Mouse (Mus musculus) thymus, postnatal 14 days (tissue): ENCODE data around the gene Hvcn1.
"Not testable (repeated sequence)": the region's sequence is repeated elsewhere in the genome, so short reads cannot be mapped to it uniquely, and the experiment has no call there.

Source experiments
- DNase-seq: peaks from one replicate; pipeline ENCODE4 v3.0.0; 2021

The Hvcn1 gene

GRCm38 (mm10) chr5:122206475-122206874 is at the start of gene Hvcn1:
TSS of gene Hvcn1 (plus strand) at chr5:122206804.
- no peak for DNase-seq

- peak; percentile 94 for DNase-seq
These were observed 48.7 kb upstream of the Hvcn1 start, which contains the start of gene Ppp1cc for GRCm38 (mm10) chr5:122157827-122158381. TSS of gene Ppp1cc (plus strand) at chr5:122158278.

- DNase-seq: peak; percentile 54
These were observed 47.8 kb upstream of the Hvcn1 start for GRCm38 (mm10) chr5:122158557-122159515.

- DNase-seq: no peak
These were observed 43.4 kb upstream of the Hvcn1 start for GRCm38 (mm10) chr5:122163194-122163593.

GRCm38 (mm10) chr5:122164011-122164410 is 42.6 kb upstream of the Hvcn1 start:
- DNase-seq: no peak

GRCm38 (mm10) chr5:122165233-122165915 is 41.2 kb upstream of the Hvcn1 start:
- no peak for DNase-seq

GRCm38 (mm10) chr5:122166636-122167161 is 39.9 kb upstream of the Hvcn1 start:
- DNase-seq: peak; percentile 27

- no peak for DNase-seq
These were observed 38.1 kb upstream of the Hvcn1 start for GRCm38 (mm10) chr5:122168344-122169069.

GRCm38 (mm10) chr5:122171058-122171457 is 35.5 kb upstream of the Hvcn1 start:
- DNase-seq: no peak

- no peak for DNase-seq
These were observed 31.2 kb upstream of the Hvcn1 start for GRCm38 (mm10) chr5:122175402-122175801.

GRCm38 (mm10) chr5:122175961-122176360 is 30.6 kb upstream of the Hvcn1 start:
- DNase-seq: no peak

GRCm38 (mm10) chr5:122176398-122176797 is 30.2 kb upstream of the Hvcn1 start:
- peak; percentile 81 for DNase-seq

GRCm38 (mm10) chr5:122179665-122180064 is 26.9 kb upstream of the Hvcn1 start:
- no peak for DNase-seq

GRCm38 (mm10) chr5:122184283-122184806 is 22.3 kb upstream of the Hvcn1 start:
- DNase-seq: peak; percentile 74

- DNase-seq: not testable (repeated sequence)
These were observed 21.7 kb upstream of the Hvcn1 start for GRCm38 (mm10) chr5:122184858-122185257.

GRCm38 (mm10) chr5:122189115-122189514 is 17.5 kb upstream of the Hvcn1 start:
- no peak for DNase-seq

GRCm38 (mm10) chr5:122190465-122190864 is 16.1 kb upstream of the Hvcn1 start:
- DNase-seq: no peak

GRCm38 (mm10) chr5:122191269-122192063 is 15.1 kb upstream of the Hvcn1 start:
- DNase-seq: no peak

GRCm38 (mm10) chr5:122192347-122192746 is 14.3 kb upstream of the Hvcn1 start:
- no peak for DNase-seq

- no peak for DNase-seq
These were observed 5.7 kb upstream of the Hvcn1 start for GRCm38 (mm10) chr5:122200872-122201271.

- DNase-seq: no peak
These were observed 4.7 kb upstream of the Hvcn1 start for GRCm38 (mm10) chr5:122201904-122202303.
